Mouse (Mus musculus) liver, embryonic 13.5 days (tissue): ENCODE results near the gene Ablim1. TPM values are rescaled to one million over a fixed set of nuclear protein-coding genes. Genes with fewer than 3 reads are reported as not detected.

Source experiments
- ATAC-seq: fragments of 200-750 bp; cut with Nextera tagmentation; 2 replicates; pipeline ENCODE4 v1.8.0; 2017; ENCODE audit warnings: low read depth, mild to moderate bottlenecking, moderate number of reproducible peaks, moderate library complexity
- DNase-seq: peaks from one replicate; pipeline ENCODE4 v3.0.0; 2022
- H3K27ac ChIP-seq: fragments of 300-500 bp; sonication (generic); 2 replicates; pipeline ENCODE4 v1.5.1; 2015; ENCODE audit warnings: moderate library complexity, mild to moderate bottlenecking, inconsistent platforms
- H3K27me3 ChIP-seq: fragments of 300-500 bp; sonication (generic); 2 replicates; pipeline ENCODE4 v1.6.1; 2015; ENCODE audit warnings: mild to moderate bottlenecking, inconsistent platforms
- H3K36me3 ChIP-seq: fragments of 300-500 bp; sonication (generic); 2 replicates; pipeline ENCODE4 v1.6.1; 2015; ENCODE audit warnings: mild to moderate bottlenecking, inconsistent platforms
- H3K4me1 ChIP-seq: fragments of 300-500 bp; sonication (generic); replicated peaks from 2 replicates; pipeline ENCODE4 v1.6.1; 2015; ENCODE audit warnings: inconsistent platforms
- H3K4me2 ChIP-seq: fragments of 300-500 bp; sonication (generic); 2 replicates; pipeline ENCODE4 v1.6.1; 2015; ENCODE audit warnings: inconsistent platforms, mild to moderate bottlenecking, moderate library complexity
- H3K4me3 ChIP-seq: fragments of 300-500 bp; sonication (generic); replicated peaks from 2 replicates; pipeline ENCODE4 v1.5.1; 2015; ENCODE audit warnings: mild to moderate bottlenecking, inconsistent platforms
- H3K9ac ChIP-seq: fragments of 300-500 bp; sonication (generic); 2 replicates; pipeline ENCODE4 v1.6.1; 2015; ENCODE audit warnings: mild to moderate bottlenecking, inconsistent platforms
- H3K9me3 ChIP-seq: fragments of 300-500 bp; sonication (generic); replicated peaks from 2 replicates; pipeline ENCODE4 v1.6.1; 2016; ENCODE audit warnings: inconsistent platforms
- WGBS: fragments of 180-500 bp; shearing (Covaris S2); methylation state at CpG from one replicate; pipeline ENCODE4 v1.1.7; 2015; ENCODE audit not compliant: insufficient replicate concordance; 5-methylcytosine and 5-hydroxymethylcytosine counted together
- polyA plus RNA-seq: library from polyadenylated mRNA; unstranded; fragments of >200 nt; fragmentation: Nextera tagmentation; extraction: Ambion mirVana; gene quantifications from 2 replicates; pipeline ENCODE4 v1.2.1, GENCODE M21; 2015

Ablim1 gene
- polyA plus RNA-seq, 1 experiment from 2014 or later, result 4.8 TPM

GRCm38 (mm10) chr19:57219758-57220157, 95.0 kb downstream of the Ablim1 start:
- ATAC-seq, result no peak
- DNase-seq, result no peak
- Histone ChIP-seq H3K4me1 (0 out of 2 replicates have a peak, but pooled peaks cover 5% of the 10 kb centered on the region), H3K9ac (no peak overlapping the region), H3K27me3 (no peaks in the 10 kb centered on the region), H3K9me3 (no peaks in the 10 kb centered on the region), H3K4me2 (no peak overlapping the region), H3K4me3 (no peak overlapping the region), H3K36me3 (no peaks in the 10 kb centered on the region), H3K27ac (no peak overlapping the region)
- WGBS, result 56% methylated on average over 11 of the region's 11 CpGs

- WGBS, result 46% methylated on average over 4 of the region's 4 CpGs
- no peak for ATAC-seq
Observed at GRCm38 (mm10) chr19:57217161-57217560, 97.6 kb downstream of the Ablim1 start.

GRCm38 (mm10) chr19:57215527-57215926, 99.2 kb downstream of the Ablim1 start:
- ATAC-seq (no peak), DNase-seq (no peak)
- Histone ChIP-seq H3K27me3 (no peaks in the 10 kb centered on the region), H3K9ac (no peak overlapping the region), H3K4me3 (no peak overlapping the region), H3K4me1 (peaks cover 5% of the 10 kb centered on the region; the same call in 1 of the 2 replicates), H3K4me2 (no peak overlapping the region), H3K36me3 (no peaks in the 10 kb centered on the region), H3K27ac (no peak overlapping the region), H3K9me3 (no peaks in the 10 kb centered on the region)
- 75% methylated on average over 8 of the region's 8 CpGs for WGBS

More at GRCm38 (mm10) chr19:57217161-57217560, 97.6 kb downstream of the Ablim1 start:
- Histone ChIP-seq H3K9ac (no peak overlapping the region), H3K9me3 (no peaks in the 10 kb centered on the region), H3K27ac (no peak overlapping the region), H3K4me3 (no peak overlapping the region), H3K36me3 (no peaks in the 10 kb centered on the region), H3K27me3 (no peaks in the 10 kb centered on the region), H3K4me2 (no peak overlapping the region), H3K4me1 (peaks cover 5% of the 10 kb centered on the region; the same call in 1 of the 2 replicates)
- DNase-seq, result no peak

GRCm38 (mm10) chr19:57212406-57212805, 102.3 kb downstream of the Ablim1 start:
- H3K36me3 ChIP-seq, result no peaks in the 10 kb centered on the region
- no peaks in the 10 kb centered on the region for H3K9me3 ChIP-seq
- no peak overlapping the region for H3K27ac ChIP-seq
- no peak overlapping the region for H3K4me2 ChIP-seq
- WGBS, result 45% methylated on average over 2 of the region's 2 CpGs
- H3K27me3 ChIP-seq, result no peaks in the 10 kb centered on the region
- no peak overlapping the region for H3K9ac ChIP-seq
- no peak overlapping the region for H3K4me3 ChIP-seq
- peaks cover 5% of the 10 kb centered on the region; the same call in 1 of the 2 replicates for H3K4me1 ChIP-seq
- no peak for ATAC-seq
- no peak for DNase-seq

GRCm38 (mm10) chr19:57211444-57212111, 103.1 kb downstream of the Ablim1 start:
- no peak overlapping the region for H3K4me2 ChIP-seq
- H3K9me3 ChIP-seq, result no peaks in the 10 kb centered on the region
- no peak for ATAC-seq
- H3K9ac ChIP-seq, result no peak overlapping the region
- H3K36me3 ChIP-seq, result no peaks in the 10 kb centered on the region
- H3K4me1 ChIP-seq, result peaks cover 5% of the 10 kb centered on the region; the same call in 1 of the 2 replicates
- WGBS, result 29% methylated on average over 15 of the region's 15 CpGs
- no peaks in the 10 kb centered on the region for H3K27me3 ChIP-seq
- DNase-seq, result no peak
- no peak overlapping the region for H3K4me3 ChIP-seq
- no peak overlapping the region for H3K27ac ChIP-seq

GRCm38 (mm10) chr19:57210924-57211323, 103.8 kb downstream of the Ablim1 start:
- no peak for DNase-seq
- H3K4me2 ChIP-seq, result no peak overlapping the region
- ATAC-seq, result no peak
- no peaks in the 10 kb centered on the region for H3K9me3 ChIP-seq
- H3K27ac ChIP-seq, result no peak overlapping the region
- H3K4me3 ChIP-seq, result no peak overlapping the region
- 72% methylated on average over 2 of the region's 2 CpGs for WGBS
- peaks cover 5% of the 10 kb centered on the region; the same call in 1 of the 2 replicates for H3K4me1 ChIP-seq
- H3K27me3 ChIP-seq, result no peaks in the 10 kb centered on the region
- H3K36me3 ChIP-seq, result no peaks in the 10 kb centered on the region
- H3K9ac ChIP-seq, result no peak overlapping the region

- peaks cover 16% of the 10 kb centered on the region for H3K4me1 ChIP-seq
- no peak for ATAC-seq
Observed at GRCm38 (mm10) chr19:57204101-57204500, 110.6 kb downstream of the Ablim1 start.

GRCm38 (mm10) chr19:57202554-57202953, 112.2 kb downstream of the Ablim1 start:
- no peak overlapping the region for H3K4me3 ChIP-seq
- H3K9me3 ChIP-seq, result no peaks in the 10 kb centered on the region
- DNase-seq, result no peak
- H3K4me1 ChIP-seq, result peaks cover 32% of the 10 kb centered on the region
- no peaks in the 10 kb centered on the region for H3K36me3 ChIP-seq
- no peak overlapping the region for H3K4me2 ChIP-seq
- H3K9ac ChIP-seq, result no peak overlapping the region
- no peak overlapping the region for H3K27ac ChIP-seq
- no peak for ATAC-seq
- H3K27me3 ChIP-seq, result peaks cover 14% of the 10 kb centered on the region
- 56% methylated on average over 1 of the region's 1 CpGs for WGBS

More at GRCm38 (mm10) chr19:57204101-57204500, 110.6 kb downstream of the Ablim1 start:
- Histone ChIP-seq H3K9ac (no peak overlapping the region), H3K27me3 (no peaks in the 10 kb centered on the region), H3K4me2 (no peak overlapping the region), H3K36me3 (no peaks in the 10 kb centered on the region), H3K27ac (no peak overlapping the region), H3K4me3 (no peak overlapping the region), H3K9me3 (no peaks in the 10 kb centered on the region)
- 54% methylated on average over 7 of the region's 7 CpGs for WGBS
- DNase-seq, result no peak

GRCm38 (mm10) chr19:57201090-57201483, 113.6 kb downstream of the Ablim1 start:
- Histone ChIP-seq H3K9ac (no peak overlapping the region), H3K4me1 (peaks cover 33% of the 10 kb centered on the region), H3K36me3 (no peaks in the 10 kb centered on the region), H3K4me3 (no peak overlapping the region), H3K27me3 (peaks cover 28% of the 10 kb centered on the region), H3K9me3 (no peaks in the 10 kb centered on the region), H3K27ac (no peak overlapping the region), H3K4me2 (no peak overlapping the region)
- no peak for ATAC-seq
- WGBS, result 70% methylated on average over 8 of the region's 8 CpGs
- no peak for DNase-seq

- Histone ChIP-seq H3K36me3 (no peaks in the 10 kb centered on the region), H3K4me2 (no peak overlapping the region), H3K27me3 (peaks cover 32% of the 10 kb centered on the region), H3K9me3 (no peaks in the 10 kb centered on the region), H3K27ac (no peak overlapping the region), H3K4me3 (no peak overlapping the region), H3K4me1 (peaks cover 33% of the 10 kb centered on the region), H3K9ac (no peak overlapping the region)
- ATAC-seq, result peak; percentile 13; the same call in 1 of the 2 replicates
- 30% methylated on average over 12 of the region's 12 CpGs for WGBS
- DNase-seq, result no peak
Observed at GRCm38 (mm10) chr19:57200477-57201089, 114.1 kb downstream of the Ablim1 start.

- Histone ChIP-seq H3K9ac (no peak overlapping the region), H3K27ac (no peak overlapping the region), H3K27me3 (peaks cover 39% of the 10 kb centered on the region), H3K9me3 (no peaks in the 10 kb centered on the region), H3K4me2 (no peak overlapping the region), H3K4me1 (peaks cover 33% of the 10 kb centered on the region), H3K36me3 (no peaks in the 10 kb centered on the region), H3K4me3 (no peak overlapping the region)
- DNase-seq (no peak), ATAC-seq (no peak)
- 53% methylated on average over 6 of the region's 6 CpGs for WGBS
Observed at GRCm38 (mm10) chr19:57199361-57199760, 115.4 kb downstream of the Ablim1 start.
